Mouse (Mus musculus) liver, embryonic 14.5 days (tissue): ENCODE data around the gene Lamb3.

Experiments
- CTCF ChIP-seq: IDR thresholded peaks from 2 replicates; pipeline ENCODE4 v1.5.1; 2016; ENCODE audit warnings: antibody characterized with exemption, low read depth, control low read depth
- EP300 ChIP-seq: IDR thresholded peaks from 2 replicates; pipeline ENCODE4 v1.6.1; 2016; ENCODE audit warnings: antibody characterized with exemption, low read depth

DNA sequence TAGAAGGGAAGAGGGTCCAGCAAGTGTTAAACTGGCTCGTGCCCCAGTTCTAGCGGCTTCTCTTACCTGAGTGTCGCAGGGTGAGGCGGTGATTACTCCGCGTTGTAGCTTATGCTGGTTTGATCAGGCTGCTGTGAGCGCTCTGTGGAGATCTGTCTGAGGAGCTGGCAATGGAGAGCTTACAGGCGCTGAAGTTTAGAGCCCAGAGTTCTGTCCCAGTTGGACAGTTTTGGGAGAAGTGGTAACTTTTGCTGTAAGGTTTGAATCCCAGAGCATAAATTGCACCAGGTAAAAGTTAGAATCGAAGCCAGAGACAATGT lies 33.7 kb upstream of the Lamb3 start:
- TF ChIP-seq CTCF (no peak), EP300 (no peak)
